Mouse (Mus musculus) right cerebral cortex, postnatal 36 days (tissue): ENCODE data around the gene Akap2.

Source experiments
- DNase-seq, 2 experiments: peaks; one replicate each; pipeline ENCODE4 v3.0.0; 2022; ENCODE audit warnings: low spot score in 2 of 2, mixed read lengths in 1 of 2

Gene Akap2

DNA sequence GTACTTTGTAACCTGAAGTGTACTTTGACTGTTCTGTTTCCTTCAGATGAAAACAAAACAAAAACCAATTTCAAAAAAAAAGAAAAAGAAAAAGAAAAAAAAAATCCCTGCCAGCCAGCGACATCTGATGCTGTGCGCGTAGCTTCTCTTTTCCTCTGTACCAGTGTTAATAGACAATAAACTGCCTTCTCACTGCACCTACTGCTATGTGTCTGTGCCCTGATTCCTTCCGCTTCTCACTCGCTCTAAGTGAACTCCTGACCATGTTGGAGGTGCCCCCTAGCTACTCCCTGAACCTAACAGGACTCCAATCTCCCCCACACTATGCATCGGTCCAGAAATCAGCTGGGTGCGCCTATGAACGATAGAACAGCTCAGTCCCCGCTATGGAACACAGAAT is at the start of gene Akap2:
Gene Akap2 (plus strand): TSS at position 304 of the 400 bp plus-strand sequence.
- no peak for DNase-seq

- DNase-seq = no peak
Observed at GRCm38 (mm10) chr4:57670813-57671469, 46.5 kb upstream of the Akap2 start.

GRCm38 (mm10) chr4:57672541-57672940 is 44.9 kb upstream of the Akap2 start:
- DNase-seq = no peak

GRCm38 (mm10) chr4:57672996-57673906 is 44.2 kb upstream of the Akap2 start:
- DNase-seq = peak; percentile 59 to 73

DNA sequence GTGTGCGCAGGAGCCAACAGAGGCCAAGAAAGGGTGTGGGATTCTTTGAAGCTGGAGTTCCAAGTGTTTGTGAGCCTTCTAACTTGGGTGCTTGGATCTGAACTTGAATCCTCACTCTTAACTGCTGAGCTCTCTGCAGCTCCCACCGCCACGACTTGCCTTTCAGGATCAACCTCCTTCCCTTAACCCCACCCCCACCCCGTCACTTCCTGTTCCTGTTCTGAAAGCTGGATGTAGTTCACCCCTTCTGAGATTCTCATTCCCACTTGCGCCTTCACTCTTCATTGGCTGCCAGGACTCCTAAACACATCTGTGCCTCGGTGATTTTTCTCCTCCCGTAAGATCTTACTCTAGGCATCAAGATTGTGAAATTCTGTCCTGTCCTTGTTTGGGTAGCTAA is 43.1 kb upstream of the Akap2 start:
- no peak for DNase-seq

DNA sequence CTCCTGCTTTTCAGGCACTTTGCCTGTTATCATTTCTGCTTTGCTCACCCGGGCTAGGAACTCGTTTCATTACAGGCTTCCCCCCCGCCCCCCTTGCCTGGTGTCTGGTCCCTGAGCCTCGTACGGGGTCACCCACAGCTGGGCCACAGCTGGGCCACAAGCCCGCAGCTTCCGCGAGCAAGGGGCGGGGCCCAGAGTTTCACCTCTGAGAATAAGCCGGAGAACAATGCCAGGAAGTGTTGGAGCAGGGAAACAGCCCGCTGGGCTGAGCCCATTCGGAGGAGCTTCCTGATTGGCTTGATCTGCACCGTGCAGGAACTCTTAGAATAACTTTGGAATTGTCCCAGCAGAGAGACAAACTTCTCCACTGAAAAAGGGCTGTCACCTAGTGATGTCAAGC is 42.1 kb upstream of the Akap2 start:
- DNase-seq = no peak

DNA sequence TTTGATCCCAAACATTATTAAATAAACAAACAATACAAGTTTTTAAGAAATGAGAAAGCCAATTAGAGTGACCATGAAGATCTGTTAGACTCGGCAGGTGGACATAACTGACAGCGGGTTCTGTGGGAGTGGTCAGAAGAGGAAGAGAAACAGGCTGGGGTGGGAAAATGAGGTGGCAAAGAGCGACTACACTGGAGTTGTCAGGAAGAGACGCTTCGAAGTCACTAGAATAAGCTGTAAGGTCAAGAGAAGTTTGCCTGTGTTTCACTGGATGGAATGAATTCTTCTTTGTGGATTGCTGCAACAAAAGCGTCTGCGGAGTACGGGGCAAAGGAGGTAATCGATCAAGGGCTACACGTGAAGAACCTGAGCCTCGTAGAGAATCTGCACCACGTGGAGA is 39.5 kb upstream of the Akap2 start:
- DNase-seq = no peak

DNA sequence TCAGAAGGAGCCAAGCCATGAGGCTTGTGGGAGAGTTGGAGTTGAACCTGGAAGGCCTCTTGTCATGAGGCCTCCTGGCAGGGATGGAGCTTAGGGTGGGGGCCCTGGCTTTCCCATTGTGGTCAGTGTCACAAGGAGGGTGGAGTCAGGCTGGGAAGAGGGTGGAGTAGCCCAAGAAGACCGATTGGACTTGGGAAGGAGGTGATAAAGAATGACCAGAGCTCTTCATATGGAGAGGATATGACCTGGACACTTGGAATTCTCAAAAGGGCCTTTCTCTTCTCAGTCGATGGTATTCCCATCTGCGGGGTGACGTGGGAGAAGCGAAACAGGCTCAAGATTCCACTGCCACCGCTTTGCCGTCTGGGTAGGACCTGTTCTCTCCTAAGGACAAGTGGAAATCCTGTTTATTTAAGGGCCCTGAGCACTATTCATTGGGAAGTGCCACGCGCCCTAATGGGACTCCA is 38.4 kb upstream of the Akap2 start:
- no peak for DNase-seq

DNA sequence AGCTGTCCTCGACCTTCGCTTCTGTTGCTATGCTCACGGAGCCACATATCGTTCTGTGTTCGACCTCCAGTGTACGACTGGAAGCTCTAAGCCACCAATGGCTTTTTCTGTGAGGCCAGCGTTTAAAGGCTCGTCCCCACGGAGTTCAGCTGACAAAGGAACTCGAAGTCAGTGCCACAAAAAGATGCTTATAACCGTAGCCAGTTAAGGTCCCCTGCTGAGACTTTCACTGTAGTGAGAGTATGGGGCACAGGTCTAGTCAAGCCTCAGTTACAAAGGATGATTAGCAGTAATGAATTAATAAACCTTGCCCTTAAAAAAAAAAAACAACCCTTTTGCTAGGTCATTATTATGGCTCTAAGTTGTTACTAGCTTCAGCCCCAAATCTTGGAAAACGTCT is 37.3 kb upstream of the Akap2 start:
- DNase-seq = no peak

GRCm38 (mm10) chr4:57681511-57681910 is 35.9 kb upstream of the Akap2 start:
- DNase-seq = no peak

DNA sequence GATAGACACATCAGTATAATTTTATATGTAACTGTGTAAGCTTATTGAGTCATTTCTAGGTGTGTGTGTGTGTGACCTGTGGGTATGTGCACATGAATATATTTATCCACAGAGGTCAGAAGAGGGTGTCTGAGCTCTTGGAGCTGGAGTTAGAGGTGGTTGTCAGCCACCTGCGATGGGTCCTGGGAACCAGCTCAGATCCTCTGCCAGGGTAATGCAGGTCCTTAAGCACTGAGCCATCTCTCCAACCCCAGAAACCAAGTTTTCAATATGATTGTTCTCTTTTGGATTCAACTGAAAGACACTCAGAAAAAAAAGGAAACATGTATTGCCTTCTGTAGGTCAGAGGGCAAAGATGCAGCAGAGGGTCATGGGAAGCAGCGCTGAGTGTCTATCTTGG is 35.1 kb upstream of the Akap2 start:
- no peak for DNase-seq

DNA sequence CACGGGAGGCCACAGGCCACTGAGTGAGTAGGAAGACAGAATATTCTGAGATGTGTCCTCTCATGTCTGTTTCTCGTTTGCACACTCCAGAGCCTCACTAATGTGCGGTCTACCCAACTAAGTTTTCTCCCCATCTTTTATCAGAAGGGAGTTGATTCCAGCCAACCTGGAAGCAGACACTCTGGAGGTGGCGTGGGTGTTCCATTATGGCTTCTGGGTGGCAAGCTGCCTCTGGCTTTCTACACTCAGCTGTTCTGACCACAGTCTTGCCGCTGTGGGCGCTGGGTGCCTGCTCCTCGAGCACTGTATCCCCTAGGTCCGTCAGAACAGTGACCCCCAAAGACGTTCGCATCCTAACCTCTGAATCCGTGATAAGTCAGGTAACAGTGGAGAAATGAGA is 34.5 kb upstream of the Akap2 start:
- DNase-seq = peak in 1 of 2 experiments; percentile 30

DNA sequence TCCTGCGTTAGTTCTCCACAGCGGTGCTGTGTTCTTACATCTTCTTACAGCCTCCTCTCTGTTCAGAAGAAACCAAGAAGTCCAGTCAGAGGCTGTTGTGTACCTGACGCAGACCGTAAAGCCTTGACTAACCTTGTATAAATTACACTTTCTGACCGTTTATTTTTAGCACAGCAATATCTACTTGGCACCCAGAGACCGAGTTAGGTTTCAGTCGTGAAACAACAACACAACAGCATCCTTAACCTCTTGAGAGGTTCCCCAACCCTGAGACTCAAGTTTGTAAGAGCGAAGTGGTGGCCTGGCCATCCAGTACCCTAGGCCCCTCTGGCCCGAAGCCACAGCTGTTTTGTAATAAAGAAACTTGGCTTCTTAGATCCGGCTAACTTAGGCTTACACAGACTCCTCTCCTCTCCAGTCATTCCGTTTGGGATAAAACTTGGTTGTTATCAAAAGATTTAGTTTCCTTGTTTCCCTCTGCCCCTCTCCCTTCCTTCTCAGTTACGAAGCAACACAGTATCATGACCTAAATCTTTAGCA is 32.7 kb upstream of the Akap2 start:
- DNase-seq = no peak

- no peak for DNase-seq
Observed at GRCm38 (mm10) chr4:57686736-57687135, 30.7 kb upstream of the Akap2 start.

DNA sequence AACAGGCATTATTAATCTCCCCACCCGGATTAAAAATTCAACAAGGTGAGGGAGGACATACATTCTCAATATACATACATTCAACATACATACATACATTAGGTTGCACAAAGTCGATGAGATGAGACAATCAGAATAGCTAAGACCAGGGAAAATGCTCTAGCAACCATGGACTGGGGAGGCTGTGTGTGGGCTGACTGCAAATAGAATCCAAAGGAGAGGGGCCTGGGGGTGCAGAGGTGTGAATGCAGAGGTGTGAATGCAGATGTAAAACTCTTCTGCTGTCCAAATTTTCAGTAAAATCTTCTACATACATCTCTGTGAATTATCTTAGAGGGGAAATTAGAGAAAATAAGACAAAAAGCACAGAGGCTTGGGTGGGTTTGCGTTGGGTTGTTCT is 29.9 kb upstream of the Akap2 start:
- peak; percentile 43 to 45 for DNase-seq

DNA sequence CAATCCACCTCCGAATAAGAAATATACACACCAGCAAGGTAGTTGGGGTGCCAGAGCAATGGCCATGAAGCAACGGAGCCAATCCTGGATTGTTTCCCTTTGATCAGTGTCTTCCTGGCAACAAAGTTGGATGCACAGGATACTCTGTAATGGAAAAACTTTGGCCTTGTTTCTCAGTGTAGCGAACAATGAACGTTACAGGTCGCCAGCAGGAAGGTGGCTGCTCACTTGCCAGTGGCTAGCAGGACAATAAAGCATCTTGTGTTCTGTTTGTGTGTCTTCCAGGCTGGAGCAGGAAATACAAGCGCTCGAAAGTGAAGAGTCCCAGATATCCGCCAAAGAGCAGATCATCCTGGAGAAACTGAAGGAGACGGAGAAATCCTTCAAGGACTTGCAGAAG is 29.3 kb upstream of the Akap2 start:
- no peak for DNase-seq

DNA sequence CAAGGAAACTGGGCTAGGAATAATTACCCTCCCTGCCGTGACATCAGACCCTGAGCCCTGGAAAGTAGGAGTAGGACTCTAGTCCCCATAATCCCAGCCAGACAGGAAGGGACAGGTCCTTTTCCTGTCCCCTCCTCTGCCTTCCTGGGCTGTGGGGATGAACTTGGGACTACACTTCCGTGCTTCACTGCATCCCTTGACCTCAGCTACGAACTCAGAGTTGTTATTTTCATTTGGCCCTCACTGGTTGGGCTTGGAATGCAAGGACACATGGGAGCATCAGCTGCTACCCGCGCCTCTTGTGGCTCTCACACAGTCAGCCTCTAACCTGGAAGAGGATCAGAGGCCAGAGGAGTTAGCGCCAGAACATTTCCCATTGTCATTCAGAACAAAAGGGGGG is 27.5 kb upstream of the Akap2 start:
- DNase-seq = no peak

DNA sequence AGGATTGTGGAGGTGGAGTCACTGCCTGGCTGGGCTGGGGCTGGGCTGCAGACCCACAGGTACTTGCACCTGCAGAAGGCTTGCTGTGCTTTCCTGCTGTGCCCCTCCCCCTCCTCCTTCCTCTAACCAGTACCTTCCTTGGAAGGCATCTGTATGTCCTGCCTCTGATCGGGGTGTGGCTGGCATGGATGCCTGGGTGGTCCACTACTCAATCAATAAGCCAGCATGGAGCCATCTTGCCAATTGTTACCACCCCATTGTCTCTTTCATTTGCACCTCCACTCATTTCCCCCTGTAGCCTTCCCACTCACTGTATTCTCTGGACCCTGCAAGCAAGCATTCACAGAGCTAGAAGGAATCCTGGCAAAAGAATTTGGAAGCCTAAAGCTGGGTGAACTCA is 26.7 kb upstream of the Akap2 start:
- DNase-seq = no peak

DNA sequence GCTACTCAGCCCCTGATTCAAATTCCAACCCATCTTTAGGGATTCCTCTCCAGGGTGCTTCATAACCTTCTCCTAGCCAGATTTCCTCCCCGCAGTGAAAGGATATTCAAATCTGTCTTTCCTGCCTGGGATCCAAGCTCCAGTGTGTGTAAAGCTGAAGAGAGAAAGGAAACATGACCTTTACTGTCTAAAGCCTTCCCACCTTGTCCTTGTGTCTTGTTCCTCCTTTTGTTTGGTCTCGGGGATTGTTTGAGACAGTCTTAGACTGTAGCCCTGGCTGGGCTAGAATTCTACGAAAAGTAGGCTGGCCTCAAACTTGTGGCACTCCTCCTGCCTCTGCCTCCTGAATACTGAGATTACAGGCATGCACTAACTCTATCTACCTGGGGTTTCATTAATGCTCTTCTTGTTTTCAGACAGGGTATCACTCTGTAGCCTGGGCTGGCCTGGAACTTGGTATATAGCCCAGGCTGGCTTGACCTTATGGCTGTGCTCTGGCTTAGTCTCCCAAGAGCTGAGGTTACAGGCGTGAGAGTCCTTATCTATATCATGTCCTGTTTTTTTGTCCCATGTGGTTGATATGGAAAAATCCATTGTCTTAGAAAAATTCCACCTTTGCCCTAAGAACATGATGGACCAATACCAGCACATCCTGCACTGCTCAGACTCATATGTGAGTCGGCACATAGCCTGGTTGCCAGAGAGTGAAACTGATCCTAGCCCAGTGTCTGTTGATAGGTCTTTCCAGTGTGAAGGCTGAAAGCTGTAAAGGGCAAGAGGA is 22.9 kb upstream of the Akap2 start:
- no peak for DNase-seq

- DNase-seq = no peak
Observed at GRCm38 (mm10) chr4:57696955-57697354, 20.5 kb upstream of the Akap2 start.

DNA sequence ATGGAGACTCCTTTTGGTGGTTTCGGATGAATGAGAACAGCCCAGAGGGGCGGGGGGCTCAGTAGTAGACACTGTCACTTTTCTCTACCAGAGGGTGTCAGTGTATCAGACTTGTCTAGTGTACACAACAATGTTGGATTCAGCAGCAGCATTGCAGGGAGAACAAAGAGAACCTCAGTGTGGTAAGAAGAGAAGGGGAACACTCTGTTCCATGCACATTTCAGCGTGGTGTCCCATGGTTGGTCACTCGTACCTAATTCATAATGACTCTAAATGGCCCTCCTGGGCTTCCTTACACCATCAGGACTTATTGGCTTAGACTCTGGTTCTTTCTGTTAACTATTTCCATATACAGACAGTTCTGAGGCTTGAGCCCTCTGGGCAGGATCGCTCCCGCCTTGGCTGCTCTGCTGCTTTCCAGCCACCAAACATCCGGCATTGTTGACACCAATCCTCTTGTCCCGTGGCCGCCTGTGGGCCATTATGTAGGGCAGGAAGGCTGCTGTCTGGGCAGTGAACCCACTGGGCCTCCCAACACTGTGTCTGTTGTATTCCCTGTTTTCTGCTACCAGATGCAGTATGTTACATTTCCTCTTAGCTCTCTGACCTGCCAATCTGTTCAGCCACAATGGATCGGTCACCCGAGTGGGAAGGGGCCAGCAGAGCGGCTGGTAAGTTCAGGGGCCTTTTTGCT is 19.4 kb upstream of the Akap2 start:
- DNase-seq = no peak
